30 mouse cellular contexts compared by ENCODE assay signal in the genomic region with DNA sequence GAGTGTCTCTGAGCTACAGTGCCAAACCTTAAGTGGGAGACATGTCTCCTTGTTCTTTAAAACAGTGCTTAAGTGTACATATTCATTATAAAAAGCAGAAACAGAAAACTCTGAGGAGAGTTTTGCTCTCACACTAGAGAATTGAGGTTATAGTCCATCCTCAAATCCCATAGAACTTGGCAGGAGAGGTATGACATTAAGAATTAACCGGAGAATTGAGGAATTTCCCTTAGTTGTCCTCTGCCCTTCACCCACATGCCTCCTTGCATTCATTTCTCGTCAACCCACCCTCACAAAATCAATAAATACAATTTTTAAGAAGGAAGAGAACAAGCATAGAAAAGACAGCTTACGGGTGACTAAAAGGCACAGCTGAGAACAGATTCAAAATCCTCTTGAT.
"Had no signal": no experiment of that assay in that cellular context is flagged by ENCODE, and none has a peak within 500 bp of the region (broad histone marks: within the 10 kb centered on the region; RNA-seq: fewer than 3 reads in every experiment).

No protein-coding gene starts in this region.

- H3K9ac ChIP-seq: heart, embryonic 12.5 days; heart, embryonic 13.5 days; heart, embryonic 15.5 days; hindbrain, embryonic 12.5 days; hindbrain, embryonic 13.5 days; hindbrain, embryonic 14.5 days; hindbrain, embryonic 15.5 days; intestine, embryonic 15.5 days had no signal

- ATAC-seq: hindbrain, embryonic 16.5 days; hindbrain, postnatal 0 days; inflammation-experienced regulatory T-cells, adult 6 months; intestine, embryonic 15.5 days; intestine, embryonic 16.5 days; intestine, postnatal 0 days had no signal

- DNase-seq: heart, adult 18-20 months; heart, adult 2 months; heart, postnatal 10 days; heart, postnatal 14 days; heart, postnatal 36 days; heart, postnatal 4 days; kidney, adult 11 months; kidney, postnatal 10 days; kidney, postnatal 4 days; layer of hippocampus, adult 9-11 months; layer of hippocampus, postnatal 36 days had no signal

- H3K27ac ChIP-seq: heart, adult 2 months; heart, embryonic 10.5 days; heart, embryonic 13.5 days; heart, embryonic 15.5 days; hindbrain, embryonic 10.5 days; hindbrain, embryonic 12.5 days; hindbrain, embryonic 13.5 days; hindbrain, embryonic 14.5 days; hindbrain, embryonic 15.5 days; hindbrain, postnatal 0 days; intestine, embryonic 15.5 days; kidney, postnatal 0 days; layer of hippocampus, adult 2 months; left cerebral cortex, adult 2 months had no signal

- H3K4me1 ChIP-seq: heart, embryonic 12.5 days; heart, embryonic 13.5 days; heart, embryonic 15.5 days; intestine, embryonic 15.5 days had no signal

- H3K9me3 ChIP-seq: heart, embryonic 15.5 days had no signal

- H3K4me3 ChIP-seq: heart, adult 2 months; heart, embryonic 10.5 days; heart, embryonic 12.5 days; heart, embryonic 13.5 days; heart, embryonic 15.5 days; hindbrain, embryonic 10.5 days; hindbrain, embryonic 12.5 days; hindbrain, embryonic 13.5 days; hindbrain, embryonic 15.5 days; intestine, embryonic 15.5 days; layer of hippocampus, adult 2 months; left cerebral cortex, adult 2 months had no signal

- H3K4me2 ChIP-seq: heart, embryonic 11.5 days; heart, embryonic 12.5 days; heart, embryonic 13.5 days; heart, embryonic 15.5 days; hindbrain, embryonic 12.5 days; hindbrain, embryonic 13.5 days; hindbrain, embryonic 14.5 days; hindbrain, embryonic 15.5 days; intestine, embryonic 15.5 days had no signal

- H3K27me3 ChIP-seq: heart, embryonic 12.5 days; heart, embryonic 13.5 days; heart, embryonic 15.5 days; hindbrain, embryonic 12.5 days; hindbrain, embryonic 13.5 days; hindbrain, embryonic 15.5 days; intestine, embryonic 15.5 days had no signal
